Mouse (Mus musculus): ENCODE data around the gene 1700003E16Rik. TPM values are rescaled to one million over a fixed set of nuclear protein-coding genes. Genes with fewer than 3 reads are reported as not detected.

1700003E16Rik gene
- 8.3 TPM in 2 replicates for polyA plus RNA-seq (2012; rRNA removed)

DNA sequence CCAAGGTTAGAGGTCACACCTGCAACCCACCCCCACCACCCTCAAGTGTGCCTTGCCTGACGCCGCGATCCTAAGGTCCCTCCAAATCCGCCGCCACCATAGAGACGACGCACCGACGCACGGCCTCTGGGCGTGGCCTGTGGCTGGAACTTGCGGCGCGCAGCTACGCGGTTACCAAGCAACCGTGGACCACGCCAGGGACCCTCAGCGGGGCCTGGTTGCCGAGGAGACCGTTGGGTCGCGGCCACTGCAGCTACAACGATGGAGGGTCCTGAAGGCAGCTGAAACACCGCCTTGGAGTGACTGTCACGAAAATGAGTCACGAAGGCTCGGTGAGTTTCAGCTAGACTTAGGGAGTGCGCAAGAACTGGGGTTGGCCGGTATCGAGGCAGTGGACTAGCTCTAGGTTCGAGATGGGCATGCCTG, at the start of gene 1700003E16Rik, which contains the start of gene Wdr54:
Gene 1700003E16Rik (plus strand): TSS at position 146 of the 426 bp plus-strand sequence.
Gene Wdr54 (minus strand): TSS at position 139 of the 426 bp plus-strand sequence.

DNA sequence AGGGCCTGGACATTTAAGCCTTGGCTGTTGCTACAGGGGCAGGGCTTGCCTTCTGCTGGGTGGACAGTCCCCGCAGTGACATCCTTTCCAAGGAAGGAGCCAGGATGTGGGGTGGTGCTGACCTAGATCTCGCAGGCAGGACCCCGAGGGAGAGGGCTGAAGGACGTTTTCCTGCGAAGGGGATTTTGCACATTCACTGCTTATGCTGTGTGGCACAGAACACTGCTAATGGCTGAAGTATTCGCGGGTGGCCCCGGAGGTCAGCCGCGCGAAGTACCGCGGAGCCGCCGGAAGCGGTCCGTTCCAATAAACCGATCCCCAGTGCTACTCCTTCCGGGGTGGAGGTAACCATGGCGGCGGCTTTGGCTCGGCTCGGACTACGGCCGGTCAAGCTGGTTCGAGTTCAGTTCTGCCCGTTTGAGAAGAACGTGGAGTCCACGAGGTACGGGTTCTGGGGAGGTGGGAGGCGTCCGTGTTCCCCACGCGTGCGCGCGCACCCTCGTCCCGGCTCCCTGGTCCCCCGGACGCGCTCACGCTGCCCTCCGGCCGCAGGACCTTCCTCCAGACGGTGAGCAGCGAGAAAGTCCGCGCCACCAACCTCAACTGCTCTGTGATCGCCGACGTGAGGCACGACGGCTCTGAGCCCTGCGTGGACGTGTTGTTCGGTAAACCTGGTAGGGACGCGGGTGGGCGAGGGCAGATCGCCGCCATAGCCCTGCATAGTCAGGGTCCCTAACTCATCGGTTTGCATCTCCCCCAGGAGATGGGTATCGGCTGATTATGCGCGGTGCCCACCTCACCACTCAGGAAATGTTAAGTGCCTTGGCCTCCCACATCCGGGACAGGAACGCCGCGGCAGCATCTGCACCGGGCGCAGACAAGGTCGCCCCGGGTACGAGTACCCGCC, 47.2 kb upstream of the 1700003E16Rik start, which contains the start of gene Mrpl53:
Gene Mrpl53 (plus strand): TSS at position 279 of the 907 bp plus-strand sequence.

DNA sequence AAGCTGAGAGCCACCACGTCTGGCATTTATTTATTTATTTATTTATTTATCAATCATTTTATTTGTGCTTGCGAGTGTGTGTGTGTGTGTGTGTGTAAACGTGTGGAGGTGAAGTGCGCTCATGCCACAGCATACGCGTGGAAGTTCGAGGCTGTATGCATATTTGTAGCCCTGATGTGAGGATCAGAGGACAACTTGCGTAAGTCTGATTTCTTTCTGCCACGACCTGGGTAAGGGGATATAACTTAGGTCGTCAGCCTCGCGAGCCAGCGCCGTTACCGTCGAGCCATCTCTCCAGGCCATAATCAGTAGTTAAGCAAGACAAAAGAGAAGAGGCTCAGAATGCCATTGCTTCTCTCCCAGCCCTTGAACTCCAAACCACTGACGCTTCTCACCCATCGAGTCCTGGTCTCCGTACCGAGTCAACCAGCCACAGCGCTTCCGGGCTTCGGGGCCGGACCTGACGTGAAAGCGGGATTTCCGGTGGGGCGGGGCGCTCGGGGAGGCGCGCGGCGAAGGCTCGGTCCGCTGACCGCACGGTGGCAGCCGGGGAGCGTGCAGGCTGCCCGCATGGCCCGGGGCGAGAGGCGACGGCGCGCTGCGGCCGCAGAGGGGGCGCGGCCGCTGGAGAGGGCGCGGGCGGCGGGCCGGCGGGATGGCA, 41.1 kb upstream of the 1700003E16Rik start, which contains the start of gene Mogs:
Gene Mogs (plus strand): TSS at position 486 of the 661 bp plus-strand sequence.

DNA sequence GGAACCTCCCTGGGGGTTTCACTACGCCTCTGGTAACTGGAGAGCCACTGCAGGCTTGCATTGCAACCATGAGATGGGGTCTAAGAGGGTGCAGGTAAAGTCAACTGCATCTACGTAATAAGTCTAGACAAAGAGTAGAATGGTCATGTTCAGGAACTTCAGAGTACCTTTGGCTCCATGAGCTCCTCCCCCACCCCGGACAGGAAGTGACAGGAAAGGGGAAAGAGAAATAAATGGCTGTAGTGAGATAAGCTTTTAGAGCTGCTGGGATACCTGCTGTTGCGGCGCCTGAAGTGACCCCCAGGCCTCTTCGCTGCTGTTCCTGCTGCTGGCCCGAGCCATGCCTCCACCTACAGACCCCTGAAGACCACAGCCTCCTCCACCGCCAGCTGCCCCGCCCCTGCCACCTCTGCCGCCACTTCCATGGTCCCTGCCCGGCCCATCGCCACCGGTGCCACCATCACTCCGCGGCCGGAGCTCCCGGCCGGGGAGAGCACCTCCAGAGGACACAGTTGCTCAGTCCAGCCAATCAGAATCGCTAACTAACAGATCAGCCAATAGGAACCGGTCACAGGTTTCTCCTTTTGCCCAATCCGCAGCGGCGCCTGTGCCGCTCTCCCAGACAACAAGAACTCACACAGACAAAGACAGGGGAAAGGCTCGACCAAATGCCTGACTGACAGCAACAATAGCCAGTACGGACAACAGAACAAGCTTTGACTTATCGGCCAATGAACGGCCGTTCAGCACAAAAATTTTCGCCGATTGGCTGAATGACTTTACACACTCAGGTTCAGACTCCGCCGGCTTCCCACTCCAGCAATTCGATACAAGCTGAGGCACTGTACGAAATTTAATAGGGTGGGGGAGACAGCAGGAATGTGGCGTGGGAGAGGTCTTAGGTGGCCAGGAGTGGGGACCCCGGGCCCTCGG, 35.0 kb upstream of the 1700003E16Rik start, which contains the start of gene Wbp1:
Gene Wbp1 (minus strand): TSS at position 630 of the 933 bp plus-strand sequence.

DNA sequence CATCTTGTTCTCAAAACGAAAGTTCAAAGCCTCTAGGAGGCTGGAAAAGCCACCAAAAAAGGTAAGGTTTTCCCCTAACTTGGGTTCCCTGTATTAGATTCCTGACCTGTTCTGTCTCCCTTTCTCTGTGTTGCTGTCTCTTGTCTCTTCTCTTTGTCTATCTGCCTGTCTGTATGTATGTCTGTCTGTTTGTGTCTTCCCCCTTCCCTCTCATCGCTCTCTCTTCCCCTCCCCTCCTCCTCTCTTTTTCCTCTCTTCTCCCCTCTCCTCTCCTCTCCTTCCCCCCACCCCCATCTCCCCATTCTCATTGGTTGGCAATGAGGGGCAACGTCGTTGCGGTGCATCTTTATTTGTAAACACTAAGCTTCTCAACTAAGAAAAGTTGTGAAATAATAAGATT, 30.9 kb upstream of the 1700003E16Rik start, which contains the start of gene Ino80b:
Gene Ino80b (minus strand): TSS at position 101 of the 400 bp plus-strand sequence.

DNA sequence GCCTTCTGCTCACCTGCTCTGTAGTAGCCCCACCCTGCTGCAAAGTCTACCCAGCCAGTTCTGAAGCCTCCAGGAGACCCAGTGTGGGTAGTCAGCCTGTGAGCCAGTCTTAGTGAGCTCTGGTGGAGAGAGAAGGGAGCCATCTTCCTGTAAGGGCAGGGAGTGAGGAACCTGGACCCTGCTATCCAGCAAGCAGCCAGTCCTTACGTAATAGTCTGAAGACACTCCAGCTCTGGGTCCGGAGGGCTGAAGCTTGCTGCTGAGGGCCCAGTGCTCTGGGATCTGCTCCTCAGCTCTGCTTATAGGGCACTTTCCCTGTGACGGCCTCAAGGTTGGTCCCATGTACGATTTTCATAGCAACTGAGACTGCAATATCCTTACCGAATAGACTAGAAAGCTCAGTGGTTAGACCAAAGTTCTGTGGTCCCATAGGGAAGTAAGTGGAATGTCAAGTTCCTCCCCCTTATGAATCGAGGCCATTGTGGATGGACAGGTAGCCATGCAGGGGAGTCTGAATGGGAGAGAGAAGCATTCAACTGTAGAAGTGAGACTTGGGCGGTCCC, 21.2 kb upstream of the 1700003E16Rik start, which contains the start of gene Rtkn:
Gene Rtkn (plus strand): TSS at position 513 of the 563 bp plus-strand sequence.

DNA sequence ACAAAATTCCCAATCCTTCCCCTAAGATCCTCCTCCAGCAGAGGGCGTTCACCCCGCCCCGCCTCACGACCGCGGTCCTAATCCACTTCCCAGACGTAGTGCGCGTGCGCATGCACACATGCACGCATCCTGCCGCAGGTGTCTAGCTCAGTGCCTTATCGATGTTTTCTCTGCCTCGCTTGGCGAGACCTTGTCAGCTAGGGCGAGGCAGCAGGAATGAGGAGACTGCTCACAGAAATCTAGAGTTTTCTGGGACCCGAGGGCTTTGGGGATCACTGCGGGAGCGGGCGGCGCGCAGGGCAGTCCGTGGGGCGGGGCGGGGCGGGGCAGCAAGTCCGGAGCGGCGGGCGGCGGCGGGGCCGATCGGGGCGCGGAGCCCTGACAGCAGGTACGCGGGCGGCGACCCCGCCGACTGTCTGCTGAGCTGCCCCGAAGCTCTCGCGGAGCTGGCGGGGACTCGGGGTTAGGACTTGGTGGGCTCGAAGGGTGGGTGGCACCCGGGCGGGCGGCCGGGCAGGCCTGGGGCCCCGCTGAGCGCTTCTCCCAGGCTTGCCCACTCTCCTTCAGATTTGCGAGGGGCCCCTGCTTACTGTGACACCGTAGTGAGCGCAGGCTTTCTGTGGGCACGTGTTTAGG, 9.5 kb downstream of the 1700003E16Rik start, which contains the start of gene Dctn1:
Gene Dctn1 (plus strand): TSS at position 314 of the 636 bp plus-strand sequence.

Other genes with a start within 250 kb of the 1700003E16Rik start
- gene Sema4f, start 216.6 kb upstream of the 1700003E16Rik start, polyA plus RNA-seq (2012; rRNA removed), result 30.8 and 31.4 TPM in 2 replicates
- gene M1ap, start 209.5 kb upstream of the 1700003E16Rik start, polyA plus RNA-seq (2012; rRNA removed), result 0.05 and 0.61 TPM in 2 replicates
- gene Dok1, start 122.9 kb upstream of the 1700003E16Rik start, polyA plus RNA-seq (2012; rRNA removed), result 1.7 and 2.2 TPM in 2 replicates
- 5.8 and 6.2 TPM in 2 replicates for gene Loxl3, start 122.2 kb upstream of the 1700003E16Rik start, polyA plus RNA-seq (2012; rRNA removed)
- gene Aup1, start 101.9 kb upstream of the 1700003E16Rik start, polyA plus RNA-seq (2012; rRNA removed), result 260 and 270 TPM in 2 replicates
- 86.0 and 91.4 TPM in 2 replicates for gene Htra2, start 101.1 kb upstream of the 1700003E16Rik start, polyA plus RNA-seq (2012; rRNA removed)
- 0.70 and 0.74 TPM in 2 replicates for gene Dqx1, start 98.6 kb upstream of the 1700003E16Rik start, polyA plus RNA-seq (2012; rRNA removed)
- gene Tlx2, start 86.1 kb upstream of the 1700003E16Rik start, polyA plus RNA-seq (2012; rRNA removed), result 1.2 TPM in 1 of 2 replicates, not detected in the other
- gene Pcgf1, start 78.5 kb upstream of the 1700003E16Rik start, polyA plus RNA-seq (2012; rRNA removed), result 53.5 and 53.6 TPM in 2 replicates
- gene Lbx2, start 70.0 kb upstream of the 1700003E16Rik start, polyA plus RNA-seq (2012; rRNA removed), result 0.16 and 0.57 TPM in 2 replicates
- gene Ccdc142, start 54.8 kb upstream of the 1700003E16Rik start, polyA plus RNA-seq (2012; rRNA removed), result 13.9 TPM in 2 replicates
- 13.6 and 13.9 TPM in 2 replicates for gene Gm42688, start 54.8 kb upstream of the 1700003E16Rik start, polyA plus RNA-seq (2012; rRNA removed)
- gene Mrpl53, start 47.4 kb upstream of the 1700003E16Rik start, polyA plus RNA-seq (2012; rRNA removed), result 103 and 111 TPM in 2 replicates
- gene Mogs, start 40.9 kb upstream of the 1700003E16Rik start, polyA plus RNA-seq (2012; rRNA removed), result 45.7 and 48.5 TPM in 2 replicates
- 152 and 163 TPM in 2 replicates for gene Wbp1, start 34.8 kb upstream of the 1700003E16Rik start, polyA plus RNA-seq (2012; rRNA removed)
- 37.3 and 39.4 TPM in 2 replicates for gene Ino80b, start 31.0 kb upstream of the 1700003E16Rik start, polyA plus RNA-seq (2012; rRNA removed)
- 13.7 and 18.2 TPM in 2 replicates for gene Rtkn, start 20.9 kb upstream of the 1700003E16Rik start, polyA plus RNA-seq (2012; rRNA removed)
- 25.6 and 26.5 TPM in 2 replicates for gene Wdr54, start within 50 bp of the 1700003E16Rik start, polyA plus RNA-seq (2012; rRNA removed)
- 230 and 248 TPM in 2 replicates for gene Dctn1, start 9.5 kb downstream of the 1700003E16Rik start, polyA plus RNA-seq (2012; rRNA removed)
- gene Slc4a5, start 63.4 kb downstream of the 1700003E16Rik start, polyA plus RNA-seq (2012; rRNA removed), result 0.41 and 1.3 TPM in 2 replicates
- gene Mthfd2, start 169.5 kb downstream of the 1700003E16Rik start, polyA plus RNA-seq (2012; rRNA removed), result 17.9 and 20.7 TPM in 2 replicates
- 21.3 and 21.8 TPM in 2 replicates for gene Mob1a, start 169.6 kb downstream of the 1700003E16Rik start, polyA plus RNA-seq (2012; rRNA removed)
- 20.9 and 27.3 TPM in 2 replicates for gene Bola3, start 192.7 kb downstream of the 1700003E16Rik start, polyA plus RNA-seq (2012; rRNA removed)